Mouse (Mus musculus) fat pad, adult 2 months (tissue): ENCODE measurements at regions not wholly inside any gene's neighbourhood (a gene's known extent, or its start where the extent isn't known, plus 50 kb on each side); places are given as distances from the start of the nearest gene placed in this dataset.

Experiments
- DNase-seq: peaks from one replicate; pipeline ENCODE4 v3.0.0-alpha.2; 2011; ENCODE audit warnings: low read depth, low spot score; ENCODE audit errors: extremely low read depth

DNA sequence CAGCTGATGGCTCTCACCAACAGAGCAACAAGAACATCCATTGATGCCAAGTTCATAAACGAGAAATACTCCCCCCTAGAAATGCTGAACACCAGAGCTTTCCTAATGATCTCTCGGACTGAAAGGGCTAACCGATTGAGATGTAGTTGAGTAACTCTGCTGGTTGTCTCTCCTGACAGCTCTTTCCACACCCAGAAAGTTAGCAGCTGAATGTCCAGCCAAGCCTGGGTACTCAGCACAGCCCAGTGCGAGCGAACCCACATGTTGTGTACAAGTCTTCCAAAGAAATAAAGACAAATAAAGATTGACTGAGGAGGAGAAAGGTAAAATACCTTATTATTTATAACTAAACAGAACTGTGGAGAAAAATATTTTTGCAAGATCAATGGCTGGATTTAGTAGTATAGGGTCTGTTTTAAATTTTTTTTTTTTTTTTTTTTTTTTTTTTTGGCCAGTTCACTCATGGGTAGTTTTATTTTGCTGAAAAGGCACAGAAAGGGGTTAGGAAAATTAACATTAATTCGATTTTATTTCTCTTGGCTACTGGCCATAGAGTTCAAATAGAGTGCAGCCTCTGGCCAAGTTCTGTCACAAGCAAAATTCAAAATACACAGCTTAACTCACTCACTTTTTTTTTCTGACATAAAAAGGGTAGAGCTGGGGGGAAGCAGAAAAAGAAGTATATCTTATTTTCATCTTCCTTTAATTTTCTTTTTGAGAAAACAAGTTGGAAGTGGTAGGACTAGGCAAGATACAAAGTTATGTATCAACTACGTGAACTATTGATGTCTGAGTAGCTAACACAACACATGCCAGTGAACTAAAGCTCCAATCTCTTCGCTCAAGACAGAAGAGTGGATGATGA lies 261.2 kb upstream of the Npvf start:
- DNase-seq, result no peak

DNA sequence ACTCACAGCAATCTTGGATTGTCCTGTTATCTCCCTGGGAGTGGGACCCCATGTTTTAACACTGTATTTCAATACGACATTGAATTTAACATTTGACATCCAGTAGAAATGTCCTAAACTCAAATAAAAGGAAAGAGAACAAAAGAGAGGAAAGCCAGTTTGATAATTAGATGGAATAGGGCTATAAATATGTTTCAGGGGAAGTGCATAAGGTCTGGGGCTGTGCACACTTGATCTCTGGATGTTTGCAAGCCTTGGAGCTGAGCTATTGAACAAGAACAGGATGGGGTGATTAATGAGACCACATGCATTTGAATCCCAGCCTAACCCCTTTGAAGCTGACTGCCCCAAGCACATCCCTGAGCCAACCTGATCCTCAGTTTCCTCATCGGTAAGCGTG lies 264.0 kb upstream of the Npvf start:
- DNase-seq, result no peak

- no peak for DNase-seq
Measured at GRCm38 (mm10) chr6:50922235-50922634, 268.0 kb upstream of the Npvf start.

- DNase-seq, result no peak
Measured at GRCm38 (mm10) chr6:50924571-50924970, 270.3 kb upstream of the Npvf start.

DNA sequence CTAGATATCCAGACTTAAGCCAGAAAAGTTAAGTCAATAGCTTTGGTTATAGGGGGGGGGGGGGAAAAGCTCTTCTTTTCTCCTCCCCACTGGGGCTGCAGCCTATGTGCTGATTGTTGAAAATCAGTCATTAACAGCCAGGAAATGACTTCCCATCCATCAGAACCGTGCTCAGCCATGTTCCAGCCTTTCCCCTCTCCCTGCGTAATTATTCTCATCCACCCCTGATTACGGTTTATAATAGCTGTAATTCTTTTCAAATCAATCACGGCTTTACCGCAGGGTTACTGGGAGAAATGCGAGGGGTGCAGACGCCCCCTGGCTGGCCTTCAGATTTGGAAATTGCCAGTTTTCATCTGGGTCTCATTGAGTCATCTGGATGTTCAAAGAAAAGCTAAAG lies 270.8 kb upstream of the Npvf start:
- no peak for DNase-seq

GRCm38 (mm10) chr6:50926313-50926712 lies 272.1 kb upstream of the Npvf start:
- DNase-seq, result no peak

DNA sequence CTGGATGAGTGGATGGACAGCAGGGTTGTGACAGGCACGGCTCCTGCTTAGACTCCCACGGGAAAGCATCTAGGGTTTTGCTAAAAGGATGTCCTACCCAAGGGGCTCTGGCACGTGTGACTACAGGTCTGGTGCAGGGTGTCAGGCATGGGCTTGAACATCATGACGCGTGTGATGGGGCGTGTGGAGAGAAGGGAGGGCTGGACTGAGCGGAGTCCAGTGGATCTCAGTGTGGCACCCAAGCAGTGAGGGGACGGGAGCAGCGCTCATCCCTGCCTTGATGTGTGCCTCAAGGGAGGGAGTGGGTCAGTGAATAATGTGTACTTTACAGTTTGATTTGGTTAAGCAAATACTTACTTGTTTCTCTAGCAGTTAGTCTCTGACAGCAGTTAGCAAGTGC lies 275.3 kb upstream of the Npvf start:
- no peak for DNase-seq

GRCm38 (mm10) chr6:50933510-50933909 lies 279.3 kb upstream of the Npvf start:
- no peak for DNase-seq

GRCm38 (mm10) chr6:50934245-50934644 lies 280.0 kb upstream of the Npvf start:
- no peak for DNase-seq

- DNase-seq, result no peak
Measured at GRCm38 (mm10) chr6:50936306-50936705, 282.1 kb upstream of the Npvf start.

GRCm38 (mm10) chr6:50937094-50937493 lies 282.9 kb upstream of the Npvf start:
- DNase-seq, result no peak

DNA sequence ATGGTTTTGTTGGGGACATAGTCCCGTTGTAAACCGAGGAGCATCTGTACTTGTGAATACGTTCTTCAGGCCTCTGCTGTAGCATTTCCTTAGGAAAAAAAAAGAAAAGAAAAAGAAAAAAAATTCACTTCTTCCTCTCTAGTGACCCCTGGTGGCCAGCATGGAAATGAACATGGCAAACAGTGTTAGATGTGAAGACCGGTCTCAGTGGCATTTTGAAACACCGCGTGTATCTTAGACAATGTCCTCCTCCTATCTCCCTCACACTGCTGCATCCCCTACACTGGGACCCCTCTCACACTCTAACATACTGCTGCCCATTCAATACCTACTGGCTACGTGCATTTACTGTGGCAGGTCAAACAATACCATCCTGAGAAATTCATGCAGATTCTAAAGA lies 284.6 kb upstream of the Npvf start:
- no peak for DNase-seq

GRCm38 (mm10) chr6:50939440-50939839 lies 285.2 kb upstream of the Npvf start:
- peak; percentile 61 for DNase-seq

DNA sequence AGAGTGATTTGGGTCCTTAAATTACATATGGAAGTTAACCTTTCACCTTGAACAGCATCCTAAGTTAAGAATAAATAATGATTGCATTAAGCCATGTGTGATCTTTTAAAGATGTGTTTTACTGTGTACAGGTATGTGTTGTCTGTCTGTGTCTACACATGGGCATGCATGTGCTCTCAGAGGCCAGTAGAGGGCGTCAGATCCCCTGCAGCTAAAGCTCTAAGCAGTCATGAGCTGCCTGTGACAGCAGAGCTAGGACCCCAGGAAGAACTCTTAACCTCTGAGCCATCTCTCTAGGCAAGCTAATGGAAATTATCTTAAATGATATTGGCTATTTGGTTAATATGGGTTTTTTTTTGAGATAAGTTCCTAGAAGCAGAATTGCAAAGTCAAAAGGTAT lies 285.9 kb upstream of the Npvf start:
- DNase-seq, result no peak

- DNase-seq, result no peak
Measured at GRCm38 (mm10) chr6:50940641-50941398, 286.6 kb upstream of the Npvf start.

- DNase-seq, result no peak
Measured at GRCm38 (mm10) chr6:50942696-50943095, 288.5 kb upstream of the Npvf start.

DNA sequence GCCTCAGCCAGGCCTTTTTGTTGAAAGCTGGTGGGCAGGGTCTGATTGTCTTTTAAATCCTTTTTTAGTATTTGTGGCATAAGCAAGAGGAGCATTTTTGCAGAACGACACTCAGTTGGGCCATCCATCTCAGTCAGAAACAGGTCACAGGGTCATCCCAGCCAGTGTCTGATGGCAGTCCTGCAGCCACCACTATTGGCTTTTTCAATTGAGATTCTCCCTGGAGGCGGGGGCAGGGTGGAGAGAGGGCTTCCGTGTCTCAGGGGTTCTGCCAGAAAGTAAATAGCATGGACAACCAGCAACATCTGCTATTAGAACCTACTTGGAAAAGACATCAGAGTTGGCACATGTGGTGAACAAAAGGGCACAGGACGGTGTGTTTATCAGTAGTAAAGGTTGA lies 293.8 kb upstream of the Npvf start:
- no peak for DNase-seq

DNA sequence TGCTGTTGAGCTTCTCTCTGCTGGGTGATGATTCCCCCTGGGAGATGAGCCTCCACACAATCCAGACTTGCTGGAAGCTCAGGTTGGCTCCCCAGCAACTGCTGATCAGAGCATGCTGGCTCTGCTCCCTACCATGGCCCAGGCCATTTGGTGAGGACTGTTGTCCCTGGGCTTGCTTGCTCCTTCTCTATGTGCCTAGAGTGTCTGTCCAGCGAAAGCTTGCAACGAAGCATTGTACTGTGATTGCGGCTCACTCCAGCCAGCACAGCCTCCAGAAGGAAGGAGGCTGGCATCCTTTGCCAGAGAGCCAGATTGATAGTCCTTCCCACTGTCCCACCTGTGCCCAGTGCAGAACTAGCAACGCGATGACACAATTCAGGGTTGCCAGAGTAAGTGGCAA lies 295.1 kb upstream of the Npvf start:
- no peak for DNase-seq

DNA sequence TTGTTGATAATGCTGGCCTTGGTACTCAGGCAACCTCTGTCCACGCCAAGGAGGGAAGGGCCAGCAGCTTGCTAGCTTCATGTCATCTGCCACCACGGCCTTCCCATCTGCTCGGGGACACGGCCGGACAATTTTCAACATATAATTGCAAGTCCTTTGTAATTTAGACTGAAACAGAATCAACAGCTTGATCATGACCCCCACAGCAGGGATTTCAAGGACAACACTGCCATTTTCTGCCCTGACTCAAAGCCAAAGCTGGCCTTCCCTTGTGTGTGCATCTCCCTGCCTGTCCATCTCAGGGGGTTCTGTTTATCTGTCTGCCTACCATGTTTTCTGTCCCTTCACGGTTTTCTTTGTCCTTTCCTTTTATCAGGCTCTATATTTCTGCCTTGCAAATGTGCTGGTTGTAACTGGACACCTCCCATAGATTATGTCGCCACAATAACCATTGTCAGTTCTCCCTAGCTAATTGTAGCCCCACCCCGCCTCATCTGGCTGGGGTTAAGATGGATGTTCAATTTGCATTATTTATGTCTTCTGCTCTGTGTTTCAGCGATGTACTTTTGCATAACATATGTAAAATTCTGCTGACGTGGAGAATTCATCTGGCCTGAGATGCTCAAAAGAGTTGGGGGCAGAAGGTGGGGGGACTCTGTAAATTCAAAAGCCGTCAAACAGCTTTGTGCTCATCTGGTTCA lies 295.8 kb upstream of the Npvf start:
- DNase-seq, result no peak

DNA sequence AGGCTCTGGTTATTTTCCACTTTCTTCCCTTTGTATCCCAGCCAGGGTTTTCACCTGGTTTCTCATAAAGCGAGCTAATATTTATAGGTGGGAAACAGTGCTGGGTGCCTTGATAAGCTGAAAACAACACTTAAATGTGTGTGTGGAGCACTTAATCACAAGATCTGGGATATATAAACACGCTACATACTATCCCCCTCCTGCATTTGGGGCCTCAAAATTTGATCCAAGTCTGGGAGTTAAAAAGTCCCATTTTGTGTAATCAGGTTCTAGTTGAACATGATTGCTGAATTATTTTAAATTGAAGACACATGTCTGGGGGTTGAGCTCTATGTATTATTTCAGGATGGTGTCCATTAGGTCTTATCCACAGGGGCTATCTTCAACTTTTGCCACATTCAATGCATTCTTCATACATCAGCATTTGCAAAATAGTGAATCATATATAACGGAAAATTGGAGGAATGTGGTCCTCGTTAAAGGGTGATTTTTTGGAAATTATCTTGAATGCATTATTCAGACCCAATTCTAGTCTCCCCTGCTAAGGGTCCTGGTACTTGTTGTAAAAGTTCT lies 303.2 kb upstream of the Npvf start:
- no peak for DNase-seq

DNA sequence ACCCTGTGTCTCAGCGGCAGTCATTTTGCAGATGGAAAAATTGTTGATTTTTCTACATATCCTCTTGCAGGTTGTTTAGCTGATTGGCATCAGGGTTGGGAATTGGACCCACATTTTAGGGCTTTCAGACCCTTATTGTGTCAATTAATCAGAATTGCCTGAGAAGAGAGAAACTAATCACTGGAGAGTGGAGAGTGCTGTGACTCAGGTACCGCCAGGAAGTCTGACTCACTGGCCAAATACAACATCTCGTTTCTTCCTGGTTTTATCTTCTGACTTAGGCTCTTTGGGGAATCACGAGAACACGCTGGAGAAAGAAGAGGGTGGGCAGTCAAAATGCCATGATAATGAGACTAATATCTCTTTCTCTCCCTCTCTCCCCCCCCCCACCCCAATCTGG lies 306.1 kb upstream of the Npvf start:
- no peak for DNase-seq
